Mouse (Mus musculus) MEL-GATA-1-ER (cell line): Measurements from ENCODE around the gene Abi2.

Experiments used
- DNase-seq: peaks from one replicate; pipeline ENCODE4 v3.0.0-alpha.2; 2012; ENCODE audit warnings: low read depth; ENCODE audit errors: extremely low read depth

Gene Abi2

GRCm38 (mm10) chr1:60488635-60489034, 79.2 kb downstream of the Abi2 start:
- DNase-seq, result no peak

DNA sequence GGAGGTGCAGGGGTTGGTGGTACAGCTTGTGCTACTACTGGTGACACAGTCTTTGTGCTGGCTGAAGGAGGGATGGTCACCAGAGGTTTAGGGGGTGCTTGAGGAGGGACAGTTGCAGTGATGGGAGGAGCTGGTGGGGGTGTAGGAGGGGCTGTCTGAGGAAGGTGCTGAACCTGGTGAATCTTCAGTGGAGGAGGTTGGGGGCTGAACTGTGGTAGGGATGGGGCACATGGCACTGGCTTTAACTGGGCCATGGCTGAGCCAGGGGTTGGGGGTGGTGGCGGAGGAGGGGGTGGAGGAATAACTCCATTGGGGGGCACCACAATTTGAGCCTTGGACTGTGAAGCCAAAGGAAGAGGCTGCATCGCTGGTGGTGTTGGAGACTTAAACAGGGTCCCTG, 80.2 kb downstream of the Abi2 start:
- DNase-seq, result no peak

DNA sequence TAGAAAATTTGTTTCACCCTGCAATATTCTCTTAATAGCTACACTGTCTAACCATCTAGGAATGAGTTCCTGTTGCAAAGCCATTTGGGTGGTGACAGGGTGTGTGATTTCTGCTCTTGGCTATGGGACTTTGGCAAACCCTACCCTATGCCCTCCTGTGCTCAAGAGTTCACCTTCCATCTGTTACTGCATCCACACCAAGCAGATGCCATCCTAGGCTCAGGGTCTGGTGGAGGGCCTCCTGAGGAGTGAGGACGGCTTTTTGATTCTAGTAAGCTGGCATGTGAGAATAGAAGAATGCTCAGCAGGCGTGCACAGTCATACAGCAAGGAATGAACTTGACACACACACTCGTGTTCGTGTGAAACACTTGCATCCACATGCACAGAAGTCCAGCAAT, 81.1 kb downstream of the Abi2 start:
- DNase-seq, result no peak

DNA sequence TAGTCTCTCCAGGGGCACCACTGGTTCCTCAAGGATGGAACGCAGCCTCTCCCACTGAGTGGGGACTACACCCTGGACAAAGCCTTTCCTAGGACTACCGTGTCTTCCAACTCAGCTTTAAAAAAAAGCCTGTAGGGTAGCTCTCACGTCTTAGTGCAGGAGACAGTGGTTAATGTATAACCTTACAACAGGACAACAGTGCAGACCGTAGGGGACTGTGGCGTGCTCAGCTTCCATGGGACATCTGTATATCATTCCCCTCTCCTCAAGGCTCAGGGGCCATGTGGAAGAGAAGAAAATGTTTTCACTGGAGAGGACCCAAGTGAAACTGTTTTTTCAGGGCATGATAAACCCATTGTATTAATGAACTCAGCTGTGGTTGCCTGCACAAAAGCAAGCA, 83.0 kb downstream of the Abi2 start:
- DNase-seq, result no peak

- no peak for DNase-seq
Measured at GRCm38 (mm10) chr1:60493421-60493820, 84.0 kb downstream of the Abi2 start.

DNA sequence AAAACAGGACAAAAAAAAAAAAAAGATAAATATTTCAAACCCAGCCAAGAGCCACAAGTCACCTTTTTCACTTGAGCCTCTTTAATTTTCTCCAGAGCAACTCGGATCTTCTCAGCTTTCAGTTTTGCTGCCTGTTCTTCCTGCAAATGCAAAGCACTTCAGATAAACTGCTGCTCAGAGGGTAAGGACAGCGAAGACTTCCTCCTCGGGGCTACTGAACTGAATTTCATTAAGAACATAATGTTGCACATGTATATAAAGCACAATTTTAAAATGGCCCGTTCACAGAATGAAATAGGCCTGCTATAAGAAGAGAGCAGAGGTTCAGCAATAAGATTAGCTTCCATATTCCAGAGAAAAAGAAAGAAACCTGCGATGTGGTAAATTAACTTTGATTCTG, 94.0 kb downstream of the Abi2 start:
- peak; percentile 68 for DNase-seq

DNA sequence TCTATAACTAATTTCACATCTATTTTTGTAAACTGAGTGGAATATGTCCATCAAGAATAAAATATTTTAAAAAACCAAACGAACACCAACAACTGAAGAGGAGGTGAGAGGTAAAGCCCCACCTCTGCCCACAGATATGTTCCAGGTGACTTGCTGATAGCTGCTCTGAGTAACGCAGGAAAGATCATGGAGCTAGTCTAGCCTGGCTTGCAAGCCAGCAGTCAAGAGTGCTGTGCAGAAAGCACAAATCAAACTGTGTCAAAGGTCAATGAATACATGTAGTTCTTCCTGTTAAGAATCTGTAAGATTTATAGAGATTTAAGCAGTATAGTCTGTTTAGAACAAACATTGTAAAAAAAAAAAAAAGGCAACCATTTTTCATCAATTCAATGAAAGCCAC, 101.2 kb downstream of the Abi2 start:
- DNase-seq, result no peak

DNA sequence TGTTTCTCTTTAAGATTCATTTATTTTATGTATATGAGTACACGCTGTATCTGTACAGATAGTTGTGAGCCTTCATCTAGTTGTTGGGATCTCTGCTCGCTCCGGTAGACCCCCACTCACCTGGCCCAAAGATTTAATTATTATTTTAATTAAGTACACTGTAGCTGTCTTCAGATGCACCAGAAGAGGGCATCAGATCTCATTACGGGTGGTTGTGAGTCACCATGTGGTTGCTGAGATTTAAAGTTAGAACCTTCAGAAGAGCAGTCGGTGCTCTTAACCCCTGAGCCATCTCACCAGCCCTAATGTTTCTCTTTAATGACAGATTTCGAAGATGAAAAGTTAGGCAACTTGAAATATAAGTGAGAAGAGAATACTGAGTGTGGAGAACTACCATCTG, 120.7 kb downstream of the Abi2 start:
- no peak for DNase-seq

DNA sequence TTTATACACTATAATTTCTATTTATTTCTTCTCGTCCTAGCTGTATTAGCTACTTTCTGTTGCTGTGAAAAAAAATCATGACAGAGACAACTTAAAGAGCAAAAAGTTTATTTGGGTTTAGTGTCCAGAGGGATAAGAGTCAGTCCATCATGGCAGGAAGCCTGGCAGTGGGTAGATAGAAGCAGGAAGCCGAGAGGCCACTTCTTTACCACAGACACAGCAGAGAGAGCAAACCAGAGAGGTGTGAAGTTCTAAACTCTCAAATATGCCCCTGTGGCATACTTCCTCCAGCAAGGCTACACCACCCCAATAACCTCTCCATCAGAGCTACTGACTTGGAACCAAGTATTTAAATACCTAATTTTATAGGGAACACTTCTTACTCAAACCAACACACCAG, 121.2 kb downstream of the Abi2 start:
- no peak for DNase-seq
